ENCODE assay signal across 10 mouse cellular contexts in the genomic region with DNA sequence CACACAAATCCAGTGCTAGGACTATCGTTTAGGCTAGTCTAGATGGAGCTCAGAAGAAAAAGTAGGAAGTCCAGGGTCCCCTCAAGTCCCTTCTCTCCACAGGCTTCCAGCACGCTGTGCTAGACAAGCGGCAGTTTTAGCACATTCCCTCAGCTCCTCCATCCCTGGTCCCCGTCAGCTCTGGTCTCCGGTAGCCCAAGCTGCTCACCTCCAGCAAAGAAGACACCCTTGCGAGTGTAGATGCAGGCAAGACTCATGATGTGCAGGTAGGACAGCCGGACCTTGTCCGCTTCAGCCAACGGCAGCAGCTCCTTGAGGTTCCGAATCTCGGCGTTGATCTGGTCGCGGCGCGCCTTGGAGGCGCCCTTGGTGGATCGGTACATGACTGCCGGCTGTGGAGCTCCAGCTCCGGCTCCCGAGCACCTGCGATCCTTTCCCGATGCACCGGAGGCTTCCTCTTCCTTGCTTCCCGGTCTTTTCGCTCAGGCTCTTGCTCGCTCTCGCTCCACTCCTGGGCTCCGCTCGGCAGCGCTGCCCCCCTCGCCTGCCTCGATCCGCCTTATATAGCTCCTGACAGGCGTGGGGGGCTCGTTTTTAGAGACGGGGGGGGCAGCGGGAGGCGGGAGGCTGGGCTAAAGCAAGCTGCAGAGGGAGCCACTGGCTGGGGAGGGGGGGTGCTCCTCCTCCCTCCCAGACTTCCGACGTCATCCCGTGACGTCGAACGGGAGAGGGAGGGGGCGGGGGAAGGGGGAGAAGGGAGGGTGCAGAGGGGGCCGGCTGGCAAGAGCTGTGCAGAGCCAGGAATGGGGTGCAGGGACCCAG. TPM values are rescaled to one million over a fixed set of nuclear protein-coding genes. Genes with fewer than 3 reads are reported as not detected.
DNase-seq lines count a peak whose midpoint lies in the region; ATAC-seq and TF ChIP-seq lines count a peak whose summit lies in the region.
"Had no signal": no experiment of that assay in that cellular context is flagged by ENCODE, and none has a peak within 500 bp of the region (broad histone marks: within the 10 kb centered on the region; RNA-seq: fewer than 3 reads in every experiment).

No protein-coding gene starts in this region.

- no peaks in the 10 kb centered on the region for H3K9me3 ChIP-seq in hindbrain, embryonic 13.5 days
- no peaks in the 10 kb centered on the region for H3K9me3 ChIP-seq in midbrain, embryonic 11.5 days (ENCODE audit: control insufficient read depth, low read length)
- H3K9me3 ChIP-seq in stomach, postnatal 0 days (ENCODE audit: control insufficient read depth, low read length): no peaks in the 10 kb centered on the region
- H3K9me3 ChIP-seq: limb, embryonic 15.5 days; stomach, embryonic 15.5 days had no signal

- TF ChIP-seq CTCF in testis, adult 2 months (IDR thresholded peaks at IDR 0.05; ENCODE audit: control insufficient read depth, insufficient read depth, insufficient replicate concordance, low read depth, low read length): no peak
- TF ChIP-seq CTCF in stomach, postnatal 0 days (IDR thresholded peaks at IDR 0.05; ENCODE audit: low read depth): no peak

- no peak for DNase-seq in testis, postnatal 10 days (ENCODE audit: low spot score)
- DNase-seq in midbrain, embryonic 11.5 days (ENCODE audit: low spot score, missing footprints): peak; percentile 91
- DNase-seq in stomach, postnatal 0 days (ENCODE audit: low spot score): no peak
- no peak for DNase-seq in adrenal gland, postnatal 4 days (ENCODE audit: low spot score in 2 of 2)
- DNase-seq in adipocyte (ENCODE audit: low spot score): no peak

- 12% methylated on average over 45 of the region's 47 CpGs for WGBS in hindbrain, embryonic 13.5 days
- WGBS in midbrain, embryonic 11.5 days: 18% methylated on average over 44 of the region's 47 CpGs
- WGBS in stomach, postnatal 0 days: 22% methylated on average over 41 of the region's 47 CpGs

- no peak overlapping the region for H3K27ac ChIP-seq in testis, adult 2 months (ENCODE audit: control insufficient read depth, insufficient read depth, low read depth, low read length)
- H3K27ac ChIP-seq in hindbrain, embryonic 13.5 days: peak overlapping the region; percentile 77
- H3K27ac ChIP-seq in midbrain, embryonic 11.5 days (ENCODE audit: low read depth, low read length): no peak overlapping the region
- no peak overlapping the region for H3K27ac ChIP-seq in stomach, postnatal 0 days (replicated peaks)
- H3K27ac ChIP-seq: limb, embryonic 15.5 days; stomach, embryonic 15.5 days had no signal

- peak overlapping the region; percentile 78 for H3K9ac ChIP-seq in hindbrain, embryonic 13.5 days
- no peak overlapping the region; the same call in 1 of the 2 replicates for H3K9ac ChIP-seq in midbrain, embryonic 11.5 days (ENCODE audit: low read length)
- no peak overlapping the region for H3K9ac ChIP-seq in stomach, postnatal 0 days (ENCODE audit: low read length)
- H3K9ac ChIP-seq: limb, embryonic 15.5 days; stomach, embryonic 15.5 days had no signal

- peak overlapping the region; percentile 35; the same call in 1 of the 2 replicates for H3K4me3 ChIP-seq in testis, adult 2 months (ENCODE audit: control insufficient read depth, low read depth, low read length)
- H3K4me3 ChIP-seq in hindbrain, embryonic 13.5 days: peak overlapping the region; percentile 51
- peak overlapping the region; percentile 34 for H3K4me3 ChIP-seq in midbrain, embryonic 11.5 days (ENCODE audit: low read depth, low read length)
- H3K4me3 ChIP-seq in stomach, postnatal 0 days (ENCODE audit: low read depth, low read length): 0 out of 2 replicates have a peak overlapping the region, but pooled peaks have one; percentile 1
- H3K4me3 ChIP-seq: limb, embryonic 15.5 days; stomach, embryonic 15.5 days had no signal

- H3K27me3 ChIP-seq in testis, adult 2 months (ENCODE audit: control insufficient read depth, insufficient read depth, low read length): no peaks in the 10 kb centered on the region
- peaks cover 96% of the 10 kb centered on the region for H3K27me3 ChIP-seq in hindbrain, embryonic 13.5 days
- H3K27me3 ChIP-seq in midbrain, embryonic 11.5 days (ENCODE audit: control insufficient read depth, insufficient read depth, low read length): peaks cover 43% of the 10 kb centered on the region
- H3K27me3 ChIP-seq in stomach, postnatal 0 days (ENCODE audit: control insufficient read depth, insufficient read depth, low read length): peaks cover 4% of the 10 kb centered on the region; the same call in 1 of the 2 replicates

- H3K4me2 ChIP-seq in hindbrain, embryonic 13.5 days: peak overlapping the region; percentile 76
- peak overlapping the region; percentile 45 for H3K4me2 ChIP-seq in midbrain, embryonic 11.5 days
- H3K4me2 ChIP-seq in stomach, postnatal 0 days (replicated peaks; ENCODE audit: low read depth): no peak overlapping the region
- H3K4me2 ChIP-seq: limb, embryonic 15.5 days; stomach, embryonic 15.5 days had no signal

- peak; percentile 84 for ATAC-seq in hindbrain, embryonic 13.5 days (ENCODE audit: low FRiP score)
- ATAC-seq in midbrain, embryonic 11.5 days (ENCODE audit: low FRiP score): no peak
- ATAC-seq in stomach, postnatal 0 days (ENCODE audit: low FRiP score, low TSS enrichment): no peak
- ATAC-seq in monocyte, adult 5-6 weeks (replicated peaks; ENCODE audit: insufficient number of reproducible peaks, low FRiP score, low TSS enrichment, poor library complexity, severe bottlenecking): no peak

- TF ChIP-seq POLR2A in testis, adult 2 months (IDR thresholded peaks at IDR 0.05; ENCODE audit: control insufficient read depth, low read depth, low read length): no peak

- no peak for TF ChIP-seq EP300 in stomach, postnatal 0 days (optimal IDR thresholded peaks at IDR 0.05)

- peaks cover 12% of the 10 kb centered on the region for H3K4me1 ChIP-seq in testis, adult 2 months (ENCODE audit: control insufficient read depth, insufficient read depth, low read length)
- H3K4me1 ChIP-seq in hindbrain, embryonic 13.5 days (replicated peaks): peaks cover 45% of the 10 kb centered on the region
- H3K4me1 ChIP-seq in midbrain, embryonic 11.5 days (ENCODE audit: control insufficient read depth, insufficient read depth, low read length): peaks cover 6% of the 10 kb centered on the region
- H3K4me1 ChIP-seq in stomach, postnatal 0 days (replicated peaks; ENCODE audit: control insufficient read depth, insufficient read depth): no peaks in the 10 kb centered on the region

- no peaks in the 10 kb centered on the region for H3K36me3 ChIP-seq in testis, adult 2 months (ENCODE audit: control insufficient read depth, insufficient read depth, low read length)
- H3K36me3 ChIP-seq in hindbrain, embryonic 13.5 days: peaks cover 12% of the 10 kb centered on the region
- no peaks in the 10 kb centered on the region for H3K36me3 ChIP-seq in midbrain, embryonic 11.5 days (ENCODE audit: control insufficient read depth, insufficient read depth, low read length)
- H3K36me3 ChIP-seq in stomach, postnatal 0 days (ENCODE audit: control insufficient read depth, insufficient read depth, low read length): no peaks in the 10 kb centered on the region
- H3K36me3 ChIP-seq: limb, embryonic 15.5 days; stomach, embryonic 15.5 days had no signal

RNA-seq across cellular contexts. Expression of gene Npas4, which starts 0.5 kb away (rescaled TPM):
- polyA plus RNA-seq in testis, adult 2 months (2012; rRNA removed): 1.4 and 1.5 TPM in 2 replicates
- polyA plus RNA-seq in hindbrain, embryonic 13.5 days (2015; fragmentation: Nextera tagmentation; extraction: Ambion mirVana): 0.34 and 0.39 TPM in 2 replicates
- polyA plus RNA-seq in midbrain, embryonic 11.5 days (2014; fragmentation: Nextera tagmentation; extraction: Ambion mirVana): 0.04 TPM in 1 of 2 replicates, not detected in the other
- 0.08 and 0.12 TPM in 2 replicates for polyA plus RNA-seq in stomach, postnatal 0 days (2015; fragmentation: Nextera tagmentation; extraction: Ambion mirVana)
- not detected in 3 replicates for total RNA-seq in monocyte, adult 5-6 weeks (2017)
- total RNA-seq in adrenal gland, postnatal 4 days (2021): under 1 TPM; 0.71 to 0.78 TPM
- polyA plus RNA-seq: limb, embryonic 15.5 days had no signal

RNA-seq across cellular contexts. Expression of gene Mrpl11, which starts 27.7 kb away (rescaled TPM):
- 76.0 and 89.3 TPM in 2 replicates for polyA plus RNA-seq in testis, adult 2 months (2012; rRNA removed)
- 105 and 115 TPM in 2 replicates for polyA plus RNA-seq in hindbrain, embryonic 13.5 days (2015; fragmentation: Nextera tagmentation; extraction: Ambion mirVana)
- 157 and 158 TPM in 2 replicates for polyA plus RNA-seq in midbrain, embryonic 11.5 days (2014; fragmentation: Nextera tagmentation; extraction: Ambion mirVana)
- polyA plus RNA-seq in stomach, postnatal 0 days (2015; fragmentation: Nextera tagmentation; extraction: Ambion mirVana): 67.9 and 78.0 TPM in 2 replicates
- 17.6 to 27.9 TPM (median 17.8 TPM) in 3 replicates for total RNA-seq in monocyte, adult 5-6 weeks (2017)
- total RNA-seq in adrenal gland, postnatal 4 days (2021): 10 to 100 TPM; 58.8 to 68.9 TPM

RNA-seq across cellular contexts. Expression of gene Slc29a2, which starts 34.0 kb away (rescaled TPM):
- 4.9 and 5.2 TPM in 2 replicates for polyA plus RNA-seq in testis, adult 2 months (2012; rRNA removed)
- polyA plus RNA-seq in hindbrain, embryonic 13.5 days (2015; fragmentation: Nextera tagmentation; extraction: Ambion mirVana): 10.4 and 11.3 TPM in 2 replicates
- polyA plus RNA-seq in midbrain, embryonic 11.5 days (2014; fragmentation: Nextera tagmentation; extraction: Ambion mirVana): 4.2 TPM in 2 replicates
- 1.7 and 1.8 TPM in 2 replicates for polyA plus RNA-seq in stomach, postnatal 0 days (2015; fragmentation: Nextera tagmentation; extraction: Ambion mirVana)
- total RNA-seq in monocyte, adult 5-6 weeks (2017): 0.97 TPM in 1 of 3 replicates, not detected in the others
- total RNA-seq in adrenal gland, postnatal 4 days (2021): 1 to 10 TPM; 6.6 to 7.2 TPM

RNA-seq across cellular contexts. Expression of gene Peli3, which starts 46.7 kb away (rescaled TPM):
- polyA plus RNA-seq in testis, adult 2 months (2012; rRNA removed): 0.77 and 0.96 TPM in 2 replicates
- 10.8 and 10.9 TPM in 2 replicates for polyA plus RNA-seq in hindbrain, embryonic 13.5 days (2015; fragmentation: Nextera tagmentation; extraction: Ambion mirVana)
- polyA plus RNA-seq in midbrain, embryonic 11.5 days (2014; fragmentation: Nextera tagmentation; extraction: Ambion mirVana): 1.3 and 1.5 TPM in 2 replicates
- polyA plus RNA-seq in stomach, postnatal 0 days (2015; fragmentation: Nextera tagmentation; extraction: Ambion mirVana): 0.85 and 1.2 TPM in 2 replicates
- not detected in 3 replicates for total RNA-seq in monocyte, adult 5-6 weeks (2017)
- 1 to 10 TPM; 6.7 to 7.3 TPM for total RNA-seq in adrenal gland, postnatal 4 days (2021)

RNA-seq across cellular contexts. Expression of gene B4gat1, which starts 49.0 kb away (rescaled TPM):
- 3.7 and 4.2 TPM in 2 replicates for polyA plus RNA-seq in testis, adult 2 months (2012; rRNA removed)
- polyA plus RNA-seq in hindbrain, embryonic 13.5 days (2015; fragmentation: Nextera tagmentation; extraction: Ambion mirVana): 61.2 and 66.0 TPM in 2 replicates
- 40.1 and 41.7 TPM in 2 replicates for polyA plus RNA-seq in midbrain, embryonic 11.5 days (2014; fragmentation: Nextera tagmentation; extraction: Ambion mirVana)
- 22.3 and 23.6 TPM in 2 replicates for polyA plus RNA-seq in stomach, postnatal 0 days (2015; fragmentation: Nextera tagmentation; extraction: Ambion mirVana)
- total RNA-seq in monocyte, adult 5-6 weeks (2017): 5.1 to 6.9 TPM in 2 of 3 replicates, not detected in the other
- total RNA-seq in adrenal gland, postnatal 4 days (2021): 10 to 100 TPM; 48.0 to 49.0 TPM

Comparison
In these comparisons a context has a peak if more than half of its experiments do, and no peak if none do; other contexts are left out.
1. H3K4me3 ChIP-seq: peak in every context shown above with its lines; median percentile 51 in hindbrain, embryonic 13.5 days; 35 in testis, adult 2 months; 34 in midbrain, embryonic 11.5 days; 1 in stomach, postnatal 0 days.